Mouse (Mus musculus) lung, adult 2 months (tissue): ENCODE measurements around the gene Fam187b.

Experiments used
- CTCF ChIP-seq: fragments of 200-500 bp; IDR thresholded peaks from 2 replicates; pipeline ENCODE4 v1.5.1; 2011; ENCODE audit warnings: mild to moderate bottlenecking, low read length, control low read depth; ENCODE audit not compliant: insufficient read depth
- POLR2A ChIP-seq: fragments of 200-500 bp; IDR thresholded peaks from 2 replicates; pipeline ENCODE4 v1.6.1; 2011; ENCODE audit warnings: low read depth, mild to moderate bottlenecking, control low read depth, low read length, borderline replicate concordance; ENCODE audit errors: extremely low read depth

- TF ChIP-seq POLR2A: no peak
- TF ChIP-seq CTCF: no peak
Measured at GRCm38 (mm10) chr7:31028609-31029008, 55.0 kb downstream of the Fam187b start.
